Mouse (Mus musculus) liver, embryonic 14 days (tissue): ENCODE data around the gene 5830473C10Rik. TPM values are rescaled to one million over a fixed set of nuclear protein-coding genes. Genes with fewer than 3 reads are reported as not detected.

Experiments used
- polyA plus RNA-seq: library from polyadenylated mRNA; depleted of rRNA; stranded (reverse); fragments of >200 nt; gene quantifications from 2 replicates; pipeline ENCODE4 v1.2.3, GENCODE M21; 2012; rRNA removed

The 5830473C10Rik gene
- 0.59 and 0.81 TPM in 2 replicates for polyA plus RNA-seq

DNA sequence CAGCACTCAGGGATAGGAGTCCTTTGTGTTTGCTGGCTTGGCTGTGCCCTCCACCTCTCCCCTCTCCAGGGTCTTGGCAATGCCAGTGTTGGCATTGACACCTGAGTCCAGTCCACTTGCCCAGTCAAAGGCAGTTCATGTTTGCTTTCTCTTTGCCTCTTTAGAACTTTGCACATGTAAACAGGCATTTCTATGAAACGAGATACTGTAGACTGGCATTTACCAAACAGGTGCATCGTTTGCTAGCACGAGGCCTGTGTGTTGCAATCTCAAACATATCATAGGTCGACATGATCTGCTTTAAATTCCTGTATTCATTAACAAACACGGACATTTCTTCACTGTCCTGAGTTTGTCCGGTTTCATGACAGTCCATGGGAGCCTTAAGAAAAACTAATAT, at the start of gene 5830473C10Rik:
TSS of gene 5830473C10Rik (plus strand) at position 365 of the 400 bp plus-strand sequence.

GRCm38 (mm10) chr5:90518356-90519100, 42.4 kb upstream of the 5830473C10Rik start, which contains the start of gene Afm:
Afm (plus strand) TSS chr5:90518932.

DNA sequence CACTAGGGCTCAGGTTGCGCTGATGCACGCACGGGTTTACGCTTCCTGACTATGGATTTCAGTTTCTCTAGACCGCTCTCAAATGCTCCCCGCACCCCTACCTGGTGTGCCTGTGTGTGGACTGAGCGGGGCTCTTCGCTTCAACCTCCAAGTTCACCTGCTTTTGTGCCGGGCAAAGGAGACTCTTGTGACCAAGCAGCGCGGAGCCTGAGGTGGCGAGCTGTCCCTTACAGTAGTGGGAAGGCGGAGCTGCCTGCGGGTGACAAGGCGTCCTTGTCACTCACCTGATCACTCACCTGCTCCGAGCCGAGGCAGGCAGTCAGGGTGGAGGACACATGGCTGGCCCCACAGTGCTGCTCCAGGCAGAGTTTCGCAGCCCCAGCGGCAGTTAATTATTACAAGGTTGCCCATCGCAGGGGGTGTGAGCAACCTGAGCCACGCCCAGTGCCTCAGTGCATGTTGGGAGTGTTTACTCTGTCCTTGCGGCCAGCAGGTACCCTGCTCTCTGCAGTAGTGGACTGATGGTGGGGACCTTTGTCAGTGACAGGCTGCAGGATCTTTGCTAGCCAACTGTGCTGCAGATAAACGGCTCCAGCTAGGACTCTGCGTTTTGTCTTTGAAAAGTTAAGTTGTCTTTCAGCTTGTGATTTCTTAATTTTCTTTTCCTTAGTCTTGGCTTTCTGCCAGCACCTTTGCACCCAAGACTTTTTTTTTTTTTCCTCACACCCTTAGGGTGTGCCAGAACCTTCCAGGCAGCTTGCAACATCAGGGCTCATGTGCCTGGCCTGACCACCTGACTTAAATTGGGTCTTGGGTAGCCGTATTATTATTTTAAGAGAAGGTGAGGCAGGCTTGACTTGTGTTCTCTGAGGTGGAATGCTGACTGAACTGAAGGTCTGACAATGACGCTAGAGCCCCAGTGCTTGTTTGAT, 79.6 kb downstream of the 5830473C10Rik start, which contains the start of gene Rassf6:
TSS of gene Rassf6 (minus strand) at position 372 of the 932 bp plus-strand sequence.

Other genes starting within 250 kb of the 5830473C10Rik start
- gene Ankrd17, start 194.5 kb upstream of the 5830473C10Rik start, polyA plus RNA-seq, result 14.8 and 15.6 TPM in 2 replicates
- 1.2 and 1.3 TPM in 2 replicates for gene Gm9958, start 193.9 kb upstream of the 5830473C10Rik start, polyA plus RNA-seq
- 9,664 and 11,295 TPM in 2 replicates for gene Alb, start 100.2 kb upstream of the 5830473C10Rik start, polyA plus RNA-seq
- gene Afp, start 70.4 kb upstream of the 5830473C10Rik start, polyA plus RNA-seq, result 8,335 and 9,985 TPM in 2 replicates
- 12.4 and 12.6 TPM in 2 replicates for gene Afm, start 42.2 kb upstream of the 5830473C10Rik start, polyA plus RNA-seq
- 2.4 and 3.2 TPM in 2 replicates for gene Rassf6, start 79.5 kb downstream of the 5830473C10Rik start, polyA plus RNA-seq
- gene Cxcl5, start 198.3 kb downstream of the 5830473C10Rik start, polyA plus RNA-seq, result 0.31 and 0.52 TPM in 2 replicates
- gene Ppbp, start 207.4 kb downstream of the 5830473C10Rik start, polyA plus RNA-seq, result 115 and 139 TPM in 2 replicates
- 258 and 293 TPM in 2 replicates for gene Pf4, start 211.3 kb downstream of the 5830473C10Rik start, polyA plus RNA-seq
- gene Cxcl3, start 225.0 kb downstream of the 5830473C10Rik start, polyA plus RNA-seq, result 0.05 TPM in 1 of 2 replicates, not detected in the other
- gene Cxcl15, start 233.4 kb downstream of the 5830473C10Rik start, polyA plus RNA-seq, result 0.01 TPM in 1 of 2 replicates, not detected in the other